ENCODE assay signal across 14 mouse cellular contexts in the genomic region with DNA sequence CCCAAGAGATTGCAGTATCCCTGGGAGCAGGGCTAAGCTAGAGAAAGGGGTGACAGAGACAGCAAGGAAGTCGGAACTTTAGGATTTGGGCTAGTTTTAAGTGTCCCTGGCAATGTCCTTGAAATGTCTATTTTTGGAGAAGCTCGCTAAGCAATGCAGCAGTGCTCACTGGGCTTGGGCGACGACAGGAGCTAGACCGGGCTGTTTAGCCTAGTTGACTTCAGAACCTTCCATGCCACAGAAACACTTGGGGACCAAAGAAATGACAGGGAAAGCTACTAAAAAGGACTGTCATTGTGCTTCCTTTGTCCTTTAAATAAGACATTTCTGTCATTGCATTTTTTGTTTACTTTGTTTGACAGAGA. TPM values are rescaled to one million over a fixed set of nuclear protein-coding genes. Genes with fewer than 3 reads are reported as not detected.
DNase-seq lines count a peak whose midpoint lies in the region; ATAC-seq lines count a peak whose summit lies in the region.
"Had no signal": no experiment of that assay in that cellular context is flagged by ENCODE, and none has a peak within 500 bp of the region (broad histone marks: within the 10 kb centered on the region; RNA-seq: fewer than 3 reads in every experiment).

No protein-coding gene starts in this region.

- H3K4me2 ChIP-seq in heart, embryonic 11.5 days: no peak overlapping the region; the same call in 1 of the 2 replicates
- no peak overlapping the region for H3K4me2 ChIP-seq in liver, embryonic 15.5 days
- H3K4me2 ChIP-seq in liver, embryonic 11.5 days: no peak overlapping the region
- peak overlapping the region; percentile 29 for H3K4me2 ChIP-seq in heart, embryonic 15.5 days
- H3K4me2 ChIP-seq: embryonic facial prominence, embryonic 12.5 days; forebrain, embryonic 12.5 days; hindbrain, embryonic 15.5 days had no signal

- peaks cover 9% of the 10 kb centered on the region for H3K4me1 ChIP-seq in heart, embryonic 11.5 days (ENCODE audit: control insufficient read depth, insufficient read depth, low read length)
- peaks cover 12% of the 10 kb centered on the region; the same call in 1 of the 2 replicates for H3K4me1 ChIP-seq in liver, embryonic 15.5 days (replicated peaks)
- peaks cover 7% of the 10 kb centered on the region; the same call in 1 of the 2 replicates for H3K4me1 ChIP-seq in liver, embryonic 11.5 days (replicated peaks; ENCODE audit: control insufficient read depth, insufficient read depth, low read length)
- H3K4me1 ChIP-seq in heart, embryonic 15.5 days (replicated peaks): peaks cover 16% of the 10 kb centered on the region
- H3K4me1 ChIP-seq: embryonic facial prominence, embryonic 12.5 days; forebrain, embryonic 12.5 days; hindbrain, embryonic 15.5 days had no signal

- WGBS in heart, embryonic 11.5 days (ENCODE audit: insufficient replicate concordance): 36% methylated on average over 5 of the region's 5 CpGs
- WGBS in liver, embryonic 15.5 days (ENCODE audit: insufficient replicate concordance): 60% methylated on average over 5 of the region's 5 CpGs
- WGBS in liver, embryonic 11.5 days: 75% methylated on average over 5 of the region's 5 CpGs
- 29% methylated on average over 5 of the region's 5 CpGs for WGBS in heart, embryonic 15.5 days

- H3K4me3 ChIP-seq in heart, embryonic 11.5 days (ENCODE audit: low read depth, low read length): no peak overlapping the region
- no peak overlapping the region for H3K4me3 ChIP-seq in liver, embryonic 15.5 days (replicated peaks)
- no peak overlapping the region for H3K4me3 ChIP-seq in liver, embryonic 11.5 days (ENCODE audit: low read depth, low read length)
- H3K4me3 ChIP-seq in heart, embryonic 15.5 days: no peak overlapping the region
- H3K4me3 ChIP-seq: embryonic facial prominence, embryonic 12.5 days; forebrain, embryonic 12.5 days; hindbrain, embryonic 15.5 days had no signal

- peak overlapping the region; percentile 68 for H3K27ac ChIP-seq in heart, embryonic 11.5 days (ENCODE audit: low read depth, low read length)
- H3K27ac ChIP-seq in liver, embryonic 15.5 days (replicated peaks): peak overlapping the region; percentile 29; the same call in 1 of the 2 replicates
- no peak overlapping the region for H3K27ac ChIP-seq in liver, embryonic 11.5 days (ENCODE audit: low read depth, low read length)
- peak overlapping the region; percentile 75 for H3K27ac ChIP-seq in heart, embryonic 15.5 days
- H3K27ac ChIP-seq: embryonic facial prominence, embryonic 12.5 days; forebrain, embryonic 12.5 days; hindbrain, embryonic 15.5 days; macrophage had no signal

- peaks cover 4% of the 10 kb centered on the region; the same call in 1 of the 2 replicates for H3K9me3 ChIP-seq in heart, embryonic 11.5 days (replicated peaks; ENCODE audit: control insufficient read depth, low read length)
- H3K9me3 ChIP-seq in liver, embryonic 15.5 days (replicated peaks): no peaks in the 10 kb centered on the region
- H3K9me3 ChIP-seq in liver, embryonic 11.5 days (ENCODE audit: control insufficient read depth, low read length): no peaks in the 10 kb centered on the region
- no peaks in the 10 kb centered on the region for H3K9me3 ChIP-seq in heart, embryonic 15.5 days (replicated peaks)
- H3K9me3 ChIP-seq: embryonic facial prominence, embryonic 12.5 days; hindbrain, embryonic 15.5 days had no signal

- ATAC-seq in heart, embryonic 11.5 days (replicated peaks; ENCODE audit: insufficient number of reproducible peaks, low FRiP score, low TSS enrichment): no peak
- ATAC-seq in liver, embryonic 15.5 days (ENCODE audit: insufficient read depth): no peak
- ATAC-seq in liver, embryonic 11.5 days (replicated peaks; ENCODE audit: low FRiP score): no peak
- ATAC-seq in heart, embryonic 15.5 days (replicated peaks; ENCODE audit: insufficient number of reproducible peaks, insufficient read depth, low FRiP score, low read depth): 0 out of 2 replicates have a peak, but pooled peaks have one; percentile 37
- ATAC-seq in megakaryocyte progenitor cell, adult 5-6 weeks (replicated peaks; ENCODE audit: poor library complexity): no peak

- H3K27me3 ChIP-seq in heart, embryonic 11.5 days (ENCODE audit: control insufficient read depth, insufficient read depth, low read length): no peaks in the 10 kb centered on the region
- no peaks in the 10 kb centered on the region for H3K27me3 ChIP-seq in liver, embryonic 15.5 days
- H3K27me3 ChIP-seq in liver, embryonic 11.5 days (replicated peaks; ENCODE audit: control insufficient read depth, insufficient read depth, low read length): no peaks in the 10 kb centered on the region
- H3K27me3 ChIP-seq in heart, embryonic 15.5 days: no peaks in the 10 kb centered on the region
- H3K27me3 ChIP-seq: embryonic facial prominence, embryonic 12.5 days; forebrain, embryonic 12.5 days; hindbrain, embryonic 15.5 days had no signal

- H3K36me3 ChIP-seq in heart, embryonic 11.5 days (ENCODE audit: control insufficient read depth, insufficient read depth, low read length): peaks cover 7% of the 10 kb centered on the region
- peaks cover 67% of the 10 kb centered on the region for H3K36me3 ChIP-seq in liver, embryonic 15.5 days (replicated peaks)
- H3K36me3 ChIP-seq in liver, embryonic 11.5 days (ENCODE audit: control insufficient read depth, insufficient read depth, low read length): peaks cover 22% of the 10 kb centered on the region
- H3K36me3 ChIP-seq in heart, embryonic 15.5 days: peaks cover 14% of the 10 kb centered on the region
- H3K36me3 ChIP-seq: forebrain, embryonic 12.5 days had no signal

- DNase-seq in heart, adult 8-10 months (ENCODE audit: low spot score): no peak
- no peak for DNase-seq in liver, embryonic 11.5 days (ENCODE audit: low spot score)
- peak; percentile 26 to 44 for DNase-seq in adrenal gland, postnatal 36 days
- DNase-seq: cerebellum, postnatal 10 days; gastrocnemius, postnatal 25 days; right cerebral cortex, postnatal 14 days had no signal

- H3K9ac ChIP-seq in heart, embryonic 11.5 days (ENCODE audit: low read depth, low read length): 0 out of 2 replicates have a peak overlapping the region, but pooled peaks have one; percentile 28
- H3K9ac ChIP-seq in liver, embryonic 15.5 days: no peak overlapping the region
- H3K9ac ChIP-seq in liver, embryonic 11.5 days (ENCODE audit: low read depth, low read length): no peak overlapping the region
- no peak overlapping the region for H3K9ac ChIP-seq in heart, embryonic 15.5 days
- H3K9ac ChIP-seq: embryonic facial prominence, embryonic 12.5 days; forebrain, embryonic 12.5 days; hindbrain, embryonic 15.5 days had no signal

RNA-seq across cellular contexts. Expression of a gene that starts 42.2 kb away (rescaled TPM):
- 17.1 and 17.7 TPM in 2 replicates for polyA plus RNA-seq in heart, embryonic 11.5 days (2014; fragmentation: Nextera tagmentation; extraction: Ambion mirVana)
- 10 to 100 TPM; 38.1 to 49.1 (median 44.8) TPM for total RNA-seq in heart, adult 8-10 months (2022)
- polyA plus RNA-seq in liver, embryonic 15.5 days (2015; fragmentation: Nextera tagmentation; extraction: Ambion mirVana): 25.7 and 26.7 TPM in 2 replicates
- polyA plus RNA-seq in liver, embryonic 11.5 days (2014; fragmentation: Nextera tagmentation; extraction: Ambion mirVana): 66.0 and 67.9 TPM in 2 replicates
- total RNA-seq in adrenal gland, postnatal 36 days (2021): 10 to 100 TPM; 30.3 to 38.5 TPM
- 16.5 and 17.5 TPM in 2 replicates for polyA plus RNA-seq in heart, embryonic 15.5 days (2015; fragmentation: Nextera tagmentation; extraction: Ambion mirVana)
- 2.8 and 4.5 TPM in 2 replicates for total RNA-seq in megakaryocyte progenitor cell, adult 5-6 weeks (2015)
- 4.0 and 8.0 TPM in 2 replicates for total RNA-seq in megakaryocyte progenitor cell, adult 5-6 weeks (2017)

Comparison
In these comparisons a context has a peak if more than half of its experiments do, and no peak if none do; other contexts are left out.
1. DNase-seq: peak in adrenal gland, postnatal 36 days (2 of 2); none in heart, adult 8-10 months (single experiment) and liver, embryonic 11.5 days (single experiment).